Mouse (Mus musculus) bone marrow macrophage, adult 2 months (primary cell): ENCODE measurements around the gene Ip6k1.

Experiments
- CTCF ChIP-seq: IDR thresholded peaks from 2 replicates; pipeline ENCODE4 v1.5.1; 2012; ENCODE audit warnings: low read depth, mild to moderate bottlenecking, low read length, moderate library complexity
- POLR2A ChIP-seq: IDR thresholded peaks from 2 replicates; pipeline ENCODE4 v1.6.1; 2012; ENCODE audit warnings: mild to moderate bottlenecking, low read depth, low read length, borderline replicate concordance

DNA sequence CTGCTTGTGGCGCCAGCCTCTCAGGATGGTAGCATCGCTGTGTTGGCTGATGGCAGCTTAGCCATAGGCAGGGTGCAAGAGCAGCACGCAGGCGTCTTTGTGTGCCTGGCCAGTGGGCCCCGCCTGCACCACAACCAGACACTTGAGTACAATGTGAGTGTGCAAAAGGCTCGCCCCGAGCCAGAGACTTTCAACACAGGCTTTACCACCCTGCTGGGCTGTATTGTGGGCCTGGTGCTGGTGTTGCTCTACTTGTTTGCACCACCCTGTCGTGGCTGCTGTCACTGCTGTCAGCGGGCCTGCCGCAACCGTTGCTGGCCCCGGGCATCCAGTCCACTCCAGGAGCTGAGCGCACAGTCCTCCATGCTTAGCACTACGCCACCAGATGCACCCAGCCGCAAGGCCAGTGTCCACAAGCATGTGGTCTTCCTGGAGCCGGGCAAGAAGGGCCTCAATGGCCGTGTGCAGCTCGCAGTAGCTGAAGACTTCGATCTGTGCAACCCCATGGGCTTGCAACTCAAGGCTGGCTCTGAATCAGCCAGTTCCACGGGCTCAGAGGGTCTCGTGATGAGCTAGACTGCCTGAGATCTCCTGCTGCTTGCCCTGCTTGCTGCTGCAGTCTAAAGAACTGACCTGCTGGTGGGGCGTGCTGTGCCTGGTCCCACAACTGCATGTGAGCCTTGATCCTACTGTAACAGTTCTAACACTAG, 52.2 kb downstream of the Ip6k1 start:
- TF ChIP-seq CTCF (no peak), POLR2A (no peak)
